Mouse (Mus musculus) lung, adult 2 months (tissue): Measurements from ENCODE around the gene Tnrc6b.

Experiments used
- CTCF ChIP-seq: fragments of 200-500 bp; IDR thresholded peaks from 2 replicates; pipeline ENCODE4 v1.5.1; 2011; ENCODE audit warnings: mild to moderate bottlenecking, low read length, control low read depth; ENCODE audit not compliant: insufficient read depth
- POLR2A ChIP-seq: fragments of 200-500 bp; IDR thresholded peaks from 2 replicates; pipeline ENCODE4 v1.6.1; 2011; ENCODE audit warnings: low read depth, mild to moderate bottlenecking, control low read depth, low read length, borderline replicate concordance; ENCODE audit errors: extremely low read depth

- no peak for TF ChIP-seq POLR2A
- no peak for TF ChIP-seq CTCF
Measured at GRCm38 (mm10) chr15:80764666-80765065, 53.6 kb downstream of the Tnrc6b start.
